Mouse (Mus musculus): ENCODE results near the gene Dmrtc1b. TPM values are rescaled to one million over a fixed set of nuclear protein-coding genes. Genes with fewer than 3 reads are reported as not detected.
"Not testable (repeated sequence)": the region's sequence is repeated elsewhere in the genome, so short reads cannot be mapped to it uniquely, and the experiment has no call there.

The Dmrtc1b gene
- not detected in 2 replicates for polyA plus RNA-seq (2015; fragmentation: Nextera tagmentation; extraction: Ambion mirVana)

DNA sequence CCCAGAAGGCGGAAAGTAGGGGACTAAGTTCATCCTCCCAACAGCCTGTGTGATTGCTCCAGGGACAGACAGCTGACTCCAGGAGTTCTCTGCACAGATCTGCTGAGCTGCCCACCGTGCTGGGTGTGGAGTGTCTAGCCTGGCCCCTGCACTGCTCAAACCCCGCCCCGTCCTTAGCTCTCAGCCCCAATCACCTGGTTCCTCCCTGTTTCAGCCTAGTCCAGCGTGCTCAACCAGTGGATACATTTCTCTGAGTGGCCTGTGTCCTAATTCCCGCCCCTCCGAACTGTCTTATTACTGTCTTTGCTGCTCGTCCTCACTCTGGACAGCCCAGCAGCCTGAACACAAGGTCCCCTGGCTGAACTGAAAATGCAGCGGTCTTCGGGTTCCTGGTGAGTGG lies at the start of gene Dmrtc1b, which contains the start of gene Gm9112:
Dmrtc1b (plus strand) TSS at position 331 of the 400 bp plus-strand sequence.
Gm9112 (minus strand) TSS at position 101 of the 400 bp plus-strand sequence.
- H3K27ac ChIP-seq; H3K36me3 ChIP-seq (replicated peaks); H3K4me3 ChIP-seq; H3K4me1 ChIP-seq; H3K27me3 ChIP-seq (replicated peaks); H3K9me3 ChIP-seq; H3K9ac ChIP-seq; H3K4me2 ChIP-seq; ATAC-seq (replicated peaks): not testable (repeated sequence)
- 81% methylated on average over 10 of the region's 10 CpGs for WGBS

GRCm38 (mm10) chrX:102660712-102661111 lies 47.0 kb upstream of the Dmrtc1b start:
- no peaks in the 10 kb centered on the region for H3K9me3 ChIP-seq
- no peak overlapping the region for H3K4me3 ChIP-seq

DNA sequence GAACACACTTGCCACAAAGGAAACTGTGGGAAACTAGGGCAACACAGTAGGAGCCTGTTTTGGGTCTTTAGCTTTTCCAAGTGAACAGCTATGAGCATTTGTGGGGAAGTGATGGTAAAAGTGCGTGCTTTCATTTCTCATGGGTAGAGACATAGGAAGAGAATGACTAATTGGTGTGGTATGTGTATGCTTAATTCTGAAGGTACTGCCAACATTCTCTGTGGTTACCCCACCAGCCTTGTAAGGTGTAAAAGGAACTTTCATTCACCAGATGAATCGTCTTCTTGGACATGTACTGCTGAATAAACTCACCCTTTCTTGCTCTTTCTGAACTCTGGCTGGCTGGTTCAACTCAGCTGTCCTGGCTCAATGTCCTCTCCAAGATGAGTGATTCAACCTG lies 41.0 kb upstream of the Dmrtc1b start:
- Histone ChIP-seq H3K4me1 (no peaks in the 10 kb centered on the region), H3K36me3 (replicated peaks) (no peaks in the 10 kb centered on the region), H3K4me3 (no peak overlapping the region), H3K9ac (no peak overlapping the region), H3K4me2 (no peak overlapping the region), H3K9me3 (no peaks in the 10 kb centered on the region), H3K27ac (no peak overlapping the region), H3K27me3 (replicated peaks) (no peaks in the 10 kb centered on the region)
- 77% methylated on average over 2 of the region's 2 CpGs for WGBS
- ATAC-seq (replicated peaks): no peak

More at GRCm38 (mm10) chrX:102660712-102661111, 47.0 kb upstream of the Dmrtc1b start:
- H3K4me1 ChIP-seq: no peaks in the 10 kb centered on the region
- ATAC-seq (replicated peaks): no peak
- H3K27ac ChIP-seq: no peak overlapping the region
- WGBS: 21% methylated on average over 3 of the region's 3 CpGs
- H3K27me3 ChIP-seq (replicated peaks): no peaks in the 10 kb centered on the region
- H3K36me3 ChIP-seq (replicated peaks): no peaks in the 10 kb centered on the region
- H3K9ac ChIP-seq: no peak overlapping the region
- no peak overlapping the region for H3K4me2 ChIP-seq

DNA sequence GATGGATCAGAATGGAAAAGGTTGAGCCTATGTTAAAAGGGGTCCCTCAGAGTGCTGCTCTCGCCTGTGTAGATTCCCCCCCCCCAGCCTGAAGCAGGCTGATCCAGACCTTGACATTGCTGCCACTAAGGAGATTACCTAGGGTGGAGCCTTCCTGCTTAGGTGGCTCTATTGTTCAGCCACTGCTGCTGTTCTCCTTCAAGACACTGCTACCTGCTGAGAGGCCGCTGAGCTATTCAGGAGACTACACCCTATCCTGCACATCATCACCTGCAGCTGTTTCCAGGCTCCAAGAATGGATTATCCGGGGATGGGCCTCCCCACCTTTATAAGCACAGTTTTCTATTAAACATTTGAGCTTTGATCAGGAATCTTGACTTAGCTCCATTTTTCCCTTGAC lies 23.0 kb upstream of the Dmrtc1b start:
- not testable (repeated sequence) for H3K27me3 ChIP-seq (replicated peaks); ATAC-seq (replicated peaks); H3K4me2 ChIP-seq; H3K4me1 ChIP-seq; H3K9me3 ChIP-seq; H3K9ac ChIP-seq; H3K4me3 ChIP-seq; H3K36me3 ChIP-seq (replicated peaks); H3K27ac ChIP-seq
- 36% methylated on average over 3 of the region's 3 CpGs for WGBS

DNA sequence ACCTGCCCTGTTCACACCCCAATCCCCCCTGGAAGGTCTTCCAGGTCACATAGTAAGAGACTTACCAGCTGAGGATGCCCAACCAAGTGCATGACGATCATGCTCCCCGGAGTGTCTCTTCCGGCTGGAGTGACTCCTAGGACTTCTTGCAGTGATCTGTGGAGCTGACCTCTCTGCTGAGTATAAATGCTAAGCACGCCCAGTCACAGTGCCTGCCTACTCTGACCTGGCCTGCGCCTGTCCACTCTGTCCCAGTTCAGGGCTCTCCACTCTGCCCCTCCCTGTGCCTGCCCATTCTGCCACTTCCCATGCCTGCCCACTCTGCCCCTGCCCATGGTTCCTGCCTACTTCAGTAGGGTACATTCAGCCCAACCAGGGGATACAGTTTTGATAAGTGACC lies 20.8 kb upstream of the Dmrtc1b start, which contains the start of gene Gm3880:
Gm3880 (minus strand) TSS at position 101 of the 400 bp plus-strand sequence.
- not testable (repeated sequence) for H3K27me3 ChIP-seq (replicated peaks); H3K4me1 ChIP-seq; H3K4me2 ChIP-seq; H3K9me3 ChIP-seq; H3K27ac ChIP-seq; ATAC-seq (replicated peaks); H3K36me3 ChIP-seq (replicated peaks); H3K9ac ChIP-seq; H3K4me3 ChIP-seq
- 88% methylated on average over 5 of the region's 5 CpGs for WGBS

- not testable (repeated sequence) for H3K36me3 ChIP-seq (replicated peaks); H3K4me1 ChIP-seq; H3K4me2 ChIP-seq; H3K27ac ChIP-seq; H3K9ac ChIP-seq; H3K9me3 ChIP-seq; H3K4me3 ChIP-seq; H3K27me3 ChIP-seq (replicated peaks)
- peak; percentile 70 for ATAC-seq (replicated peaks)
- 20% methylated on average over 4 of the region's 4 CpGs for WGBS
Measured at GRCm38 (mm10) chrX:102689252-102689651, 18.4 kb upstream of the Dmrtc1b start.

DNA sequence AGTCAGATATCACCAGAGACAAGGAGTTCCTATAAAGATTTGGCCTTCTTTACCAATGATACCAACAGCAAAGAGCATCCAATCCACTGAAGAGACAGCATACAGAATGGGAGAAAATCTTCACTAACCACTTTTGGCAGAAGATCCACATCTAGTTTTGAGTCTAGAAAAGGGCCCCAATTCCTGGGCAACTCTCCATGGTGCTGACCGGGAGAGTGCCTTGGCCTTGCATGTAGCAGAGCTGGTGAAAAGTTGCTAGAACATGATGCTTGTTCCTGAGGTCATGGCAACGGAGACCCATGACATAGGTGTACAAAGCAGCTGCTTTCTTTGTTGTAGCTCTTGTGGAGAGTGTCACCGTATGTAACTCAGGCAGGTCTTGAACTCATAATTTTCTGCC lies 7.0 kb upstream of the Dmrtc1b start:
- not testable (repeated sequence) for H3K36me3 ChIP-seq (replicated peaks); H3K4me1 ChIP-seq; H3K4me3 ChIP-seq; H3K9me3 ChIP-seq; H3K27me3 ChIP-seq (replicated peaks); ATAC-seq (replicated peaks); H3K27ac ChIP-seq; H3K9ac ChIP-seq; H3K4me2 ChIP-seq
- WGBS: 73% methylated on average over 3 of the region's 3 CpGs

GRCm38 (mm10) chrX:102724226-102724625 lies 16.6 kb downstream of the Dmrtc1b start:
- 90% methylated on average over 6 of the region's 6 CpGs for WGBS
- not testable (repeated sequence) for H3K27me3 ChIP-seq (replicated peaks); ATAC-seq (replicated peaks); H3K4me2 ChIP-seq; H3K9ac ChIP-seq; H3K4me1 ChIP-seq; H3K36me3 ChIP-seq (replicated peaks); H3K4me3 ChIP-seq; H3K27ac ChIP-seq; H3K9me3 ChIP-seq

Other genes starting within 250 kb of the Dmrtc1b start
- gene Hdac8, start 202.5 kb upstream of the Dmrtc1b start, polyA plus RNA-seq (2015; fragmentation: Nextera tagmentation; extraction: Ambion mirVana): 7.8 and 9.3 TPM in 2 replicates
- gene Phka1, start 63.6 kb upstream of the Dmrtc1b start, polyA plus RNA-seq (2015; fragmentation: Nextera tagmentation; extraction: Ambion mirVana): 7.5 and 8.1 TPM in 2 replicates
- not detected in 2 replicates for gene Gm3880, start 20.9 kb upstream of the Dmrtc1b start, polyA plus RNA-seq (2015; fragmentation: Nextera tagmentation; extraction: Ambion mirVana)
- gene Gm9112, start 230 bp upstream of the Dmrtc1b start, polyA plus RNA-seq (2015; fragmentation: Nextera tagmentation; extraction: Ambion mirVana): not detected in 2 replicates
- not detected in 2 replicates for gene Dmrtc1c1, start 95.1 kb downstream of the Dmrtc1b start, polyA plus RNA-seq (2015; fragmentation: Nextera tagmentation; extraction: Ambion mirVana)
- gene Dmrtc1c2, start 146.8 kb downstream of the Dmrtc1b start, polyA plus RNA-seq (2015; fragmentation: Nextera tagmentation; extraction: Ambion mirVana): not detected in 2 replicates
- not detected in 2 replicates for gene 1700031F05Rik, start 160.1 kb downstream of the Dmrtc1b start, polyA plus RNA-seq (2015; fragmentation: Nextera tagmentation; extraction: Ambion mirVana)
- gene Dmrtc1a, start 200.8 kb downstream of the Dmrtc1b start, polyA plus RNA-seq (2015; fragmentation: Nextera tagmentation; extraction: Ambion mirVana): 1.8 and 2.5 TPM in 2 replicates
- not detected in 2 replicates for gene 1700011M02Rik, start 201.0 kb downstream of the Dmrtc1b start, polyA plus RNA-seq (2015; fragmentation: Nextera tagmentation; extraction: Ambion mirVana)
- not detected in 2 replicates for gene 1700018G05Rik, start 220.5 kb downstream of the Dmrtc1b start, polyA plus RNA-seq (2015; fragmentation: Nextera tagmentation; extraction: Ambion mirVana)

All from midbrain, embryonic 15.5 days (tissue).